In genomic region chr4:155652283-155653085, GRCm38 (mm10) we compare ENCODE assay signal across 8 mouse cellular contexts. TPM values are rescaled to one million over a fixed set of nuclear protein-coding genes. Genes with fewer than 3 reads are reported as not detected.
DNase-seq lines count a peak whose midpoint lies in the region; ATAC-seq and TF ChIP-seq lines count a peak whose summit lies in the region.

No protein-coding gene starts in this region.

- no peak for TF ChIP-seq CTCF in kidney, postnatal 0 days (IDR thresholded peaks at IDR 0.05; ENCODE audit: low read depth)

- peak overlapping the region; percentile 81 for H3K27ac ChIP-seq in kidney, postnatal 0 days
- H3K27ac ChIP-seq in neural tube, embryonic 11.5 days (ENCODE audit: low read depth, low read length): no peak overlapping the region

- H3K9ac ChIP-seq in kidney, postnatal 0 days (ENCODE audit: low read depth, low read length): peak overlapping the region; percentile 70
- H3K9ac ChIP-seq in neural tube, embryonic 11.5 days (ENCODE audit: low read length): peak overlapping the region; percentile 49

- peaks cover 42% of the 10 kb centered on the region for H3K4me1 ChIP-seq in kidney, postnatal 0 days (replicated peaks; ENCODE audit: insufficient read depth, low read length)
- peaks cover 19% of the 10 kb centered on the region; the same call in 1 of the 2 replicates for H3K4me1 ChIP-seq in neural tube, embryonic 11.5 days (ENCODE audit: control insufficient read depth, insufficient read depth, low read length)

- WGBS in kidney, postnatal 0 days: 17% methylated on average over 36 of the region's 36 CpGs
- WGBS in neural tube, embryonic 11.5 days: 20% methylated on average over 36 of the region's 36 CpGs

- peak; percentile 17 for DNase-seq in kidney, postnatal 0 days (ENCODE audit: low spot score)
- DNase-seq in kidney, adult 11 months: no peak
- DNase-seq in cerebellum, postnatal 14 days: peak; percentile 53 to 68
- DNase-seq in induced T-regulatory cell, adult 2 months (ENCODE audit: low read depth): peak; percentile 21
- DNase-seq in neural tube, embryonic 11.5 days (ENCODE audit: low spot score): no peak
- no peak for DNase-seq in left cerebral cortex, adult 18-20 months (ENCODE audit: low spot score in 2 of 2)
- no peak for DNase-seq in MN1 (ENCODE audit: low spot score)
- no peak for DNase-seq in ovary, postnatal 36 days (ENCODE audit: low spot score)

- H3K4me2 ChIP-seq in kidney, postnatal 0 days (ENCODE audit: low read length): peak overlapping the region; percentile 86
- H3K4me2 ChIP-seq in neural tube, embryonic 11.5 days (ENCODE audit: low read depth): peak overlapping the region; percentile 59

- no peak for ATAC-seq in kidney, postnatal 0 days (replicated peaks; ENCODE audit: low FRiP score, low read depth)
- ATAC-seq in neural tube, embryonic 11.5 days (ENCODE audit: insufficient read depth, low FRiP score, low TSS enrichment): no peak; the same call in 1 of the 2 replicates

- H3K9me3 ChIP-seq in kidney, postnatal 0 days (replicated peaks; ENCODE audit: low read length): no peaks in the 10 kb centered on the region
- H3K9me3 ChIP-seq in neural tube, embryonic 11.5 days (ENCODE audit: control insufficient read depth, low read length): no peaks in the 10 kb centered on the region

- H3K27me3 ChIP-seq in kidney, postnatal 0 days (ENCODE audit: insufficient read depth, low read length): no peaks in the 10 kb centered on the region; the same call in 1 of the 2 replicates
- peaks cover 53% of the 10 kb centered on the region for H3K27me3 ChIP-seq in neural tube, embryonic 11.5 days (ENCODE audit: control insufficient read depth, insufficient read depth, low read length)

- H3K4me3 ChIP-seq in kidney, postnatal 0 days (replicated peaks; ENCODE audit: low read depth, low read length): peak overlapping the region; percentile 44
- peak overlapping the region; percentile 31 for H3K4me3 ChIP-seq in neural tube, embryonic 11.5 days (ENCODE audit: low read depth, low read length)

- peaks cover 34% of the 10 kb centered on the region for H3K36me3 ChIP-seq in kidney, postnatal 0 days (ENCODE audit: insufficient read depth, low read length)
- H3K36me3 ChIP-seq in neural tube, embryonic 11.5 days (ENCODE audit: control insufficient read depth, insufficient read depth, low read length): peaks cover 26% of the 10 kb centered on the region

RNA-seq across cellular contexts. Expression of gene Mmp23, which starts 0.7 kb away (rescaled TPM):
- 77.2 and 80.3 TPM in 2 replicates for polyA plus RNA-seq in kidney, postnatal 0 days (2015; fragmentation: Nextera tagmentation; extraction: Ambion mirVana)
- 3.2 and 4.0 TPM in 2 replicates for polyA plus RNA-seq in neural tube, embryonic 11.5 days (2014; fragmentation: Nextera tagmentation; extraction: Ambion mirVana)
- total RNA-seq in left cerebral cortex, adult 18-20 months (2021): 1 to 10 TPM; 2.4 to 4.6 TPM

RNA-seq across cellular contexts. Expression of gene Gm10563, which starts 7.3 kb away (rescaled TPM):
- polyA plus RNA-seq in kidney, postnatal 0 days (2015; fragmentation: Nextera tagmentation; extraction: Ambion mirVana): not detected in 2 replicates
- not detected in 2 replicates for polyA plus RNA-seq in neural tube, embryonic 11.5 days (2014; fragmentation: Nextera tagmentation; extraction: Ambion mirVana)
- total RNA-seq in left cerebral cortex, adult 18-20 months (2021): not detected

RNA-seq across cellular contexts. Expression of gene Mib2, which starts 16.5 kb away (rescaled TPM):
- 19.6 and 21.0 TPM in 2 replicates for polyA plus RNA-seq in kidney, postnatal 0 days (2015; fragmentation: Nextera tagmentation; extraction: Ambion mirVana)
- 13.3 and 14.5 TPM in 2 replicates for polyA plus RNA-seq in neural tube, embryonic 11.5 days (2014; fragmentation: Nextera tagmentation; extraction: Ambion mirVana)
- 100 to 1,000 TPM; 128 to 129 TPM for total RNA-seq in left cerebral cortex, adult 18-20 months (2021)

RNA-seq across cellular contexts. Expression of gene Cdk11b, which starts 27.8 kb away (rescaled TPM):
- 60.0 and 65.4 TPM in 2 replicates for polyA plus RNA-seq in kidney, postnatal 0 days (2015; fragmentation: Nextera tagmentation; extraction: Ambion mirVana)
- 70.5 and 74.7 TPM in 2 replicates for polyA plus RNA-seq in neural tube, embryonic 11.5 days (2014; fragmentation: Nextera tagmentation; extraction: Ambion mirVana)
- 10 to 100 TPM; 47.1 to 49.4 TPM for total RNA-seq in left cerebral cortex, adult 18-20 months (2021)

RNA-seq across cellular contexts. Expression of gene Fndc10, which starts 41.7 kb away (rescaled TPM):
- polyA plus RNA-seq in kidney, postnatal 0 days (2015; fragmentation: Nextera tagmentation; extraction: Ambion mirVana): 9.1 and 12.1 TPM in 2 replicates
- 2.2 and 2.7 TPM in 2 replicates for polyA plus RNA-seq in neural tube, embryonic 11.5 days (2014; fragmentation: Nextera tagmentation; extraction: Ambion mirVana)
- total RNA-seq in left cerebral cortex, adult 18-20 months (2021): 10 to 100 TPM; 27.8 to 32.8 TPM

Comparison
In these comparisons a context has a peak if more than half of its experiments do, and no peak if none do; other contexts are left out.
1. DNase-seq: peak in kidney, postnatal 0 days (single experiment), cerebellum, postnatal 14 days (2 of 2) and induced T-regulatory cell, adult 2 months (single experiment); none in kidney, adult 11 months (single experiment), neural tube, embryonic 11.5 days (single experiment), left cerebral cortex, adult 18-20 months (0 of 2), MN1 (single experiment) and ovary, postnatal 36 days (single experiment).
2. RNA of gene Mmp23, which starts 0.7 kb away (polyA plus RNA-seq): 77.2 to 80.3 TPM in kidney, postnatal 0 days; 3.2 to 4.0 TPM in neural tube, embryonic 11.5 days; every median in the first group is over 10 times any median in the second.